Mouse (Mus musculus) C2C12 (cell line): ENCODE measurements around the gene Fbxl12. TPM values are rescaled to one million over a fixed set of nuclear protein-coding genes. Genes with fewer than 3 reads are reported as not detected.
A peak's percentile ranks its signal among the peaks of the same experiment; 100 is the strongest.

ENCODE experiments used
- H3K27me3 ChIP-seq: one replicate; pipeline ENCODE4 v1.6.1; 2011; ENCODE audit not compliant: control insufficient read depth, insufficient read depth, insufficient read length
- H3K36me3 ChIP-seq: one replicate; pipeline ENCODE4 v1.6.1; 2011; ENCODE audit not compliant: control insufficient read depth, insufficient read depth
- H3K4me3 ChIP-seq: one replicate; pipeline ENCODE4 v1.5.1; 2011; ENCODE audit warnings: mild to moderate bottlenecking, control low read depth; ENCODE audit not compliant: poor library complexity, insufficient read depth, severe bottlenecking
- H3K79me2 ChIP-seq: one replicate; pipeline ENCODE4 v1.6.1; 2011; ENCODE audit not compliant: control insufficient read depth, insufficient read depth
- H3K79me3 ChIP-seq: one replicate; pipeline ENCODE4 v1.6.1; 2011; ENCODE audit warnings: low read depth, control low read depth
- H3ac ChIP-seq: one replicate; pipeline ENCODE3; 2011; ENCODE audit warnings: low read depth; ENCODE audit not compliant: control insufficient read depth, insufficient read length
- CEBPB ChIP-seq: IDR thresholded peaks from one replicate; pipeline ENCODE4 v1.6.1; 2011; ENCODE audit warnings: low read depth, mild to moderate bottlenecking, control low read depth, moderate library complexity
- CTCF ChIP-seq: IDR thresholded peaks from one replicate; pipeline ENCODE4 v1.5.1; 2011; ENCODE audit not compliant: control insufficient read depth, insufficient read depth, insufficient read length
- FOSL1 ChIP-seq: IDR thresholded peaks from one replicate; pipeline ENCODE4 v1.8.0; 2011; ENCODE audit warnings: mild to moderate bottlenecking, low read length; ENCODE audit not compliant: poor library complexity, insufficient read depth, severe bottlenecking
- MAX ChIP-seq: IDR thresholded peaks from one replicate; pipeline ENCODE4 v1.6.1; 2011; ENCODE audit warnings: mild to moderate bottlenecking, control low read depth
- MYOD1 ChIP-seq: IDR thresholded peaks from one replicate; pipeline ENCODE4 v1.6.1; 2011; ENCODE audit warnings: low read depth; ENCODE audit not compliant: control insufficient read depth, insufficient read length
- MYOG ChIP-seq: IDR thresholded peaks from one replicate; pipeline ENCODE4 v1.6.1; 2011; ENCODE audit not compliant: control insufficient read depth, insufficient read length; ENCODE audit errors: extremely low read depth
- USF1 ChIP-seq: IDR thresholded peaks from one replicate; pipeline ENCODE4 v1.6.1; 2011; ENCODE audit warnings: low read depth, mild to moderate bottlenecking, control low read depth, moderate library complexity
- polyA plus RNA-seq: library from polyadenylated mRNA; unstranded; fragments of >200 nt; fragmentation: generic; extraction: Trizol; gene quantifications from one replicate; pipeline ENCODE4 v1.2.1, GENCODE M21; 2012; ENCODE audit warnings: missing spikeins

Fbxl12 gene
- polyA plus RNA-seq, 1 experiment = 7.9 TPM

GRCm38 (mm10) chr9:20651602-20652259 is 7.2 kb upstream of the Fbxl12 start, which contains the start of gene Pin1:
Pin1 (plus strand) TSS chr9:20652095.
- peaks cover 37% of the 10 kb centered on the region for H3K79me3 ChIP-seq
- peaks cover 50% of the 10 kb centered on the region for H3K79me2 ChIP-seq
- no peaks in the 10 kb centered on the region for H3K27me3 ChIP-seq
- peak within 1 kb of the TSS; percentile 88 for H3ac ChIP-seq
- TF ChIP-seq CEBPB (no peak), MYOD1 (no peak), USF1 (no peak), FOSL1 (no peak), MYOG (no peak), MAX (no peak), CTCF (no peak)
- H3K36me3 ChIP-seq = peaks cover 39% of the 10 kb centered on the region
- peak within 1 kb of the TSS; percentile 75 for H3K4me3 ChIP-seq

DNA sequence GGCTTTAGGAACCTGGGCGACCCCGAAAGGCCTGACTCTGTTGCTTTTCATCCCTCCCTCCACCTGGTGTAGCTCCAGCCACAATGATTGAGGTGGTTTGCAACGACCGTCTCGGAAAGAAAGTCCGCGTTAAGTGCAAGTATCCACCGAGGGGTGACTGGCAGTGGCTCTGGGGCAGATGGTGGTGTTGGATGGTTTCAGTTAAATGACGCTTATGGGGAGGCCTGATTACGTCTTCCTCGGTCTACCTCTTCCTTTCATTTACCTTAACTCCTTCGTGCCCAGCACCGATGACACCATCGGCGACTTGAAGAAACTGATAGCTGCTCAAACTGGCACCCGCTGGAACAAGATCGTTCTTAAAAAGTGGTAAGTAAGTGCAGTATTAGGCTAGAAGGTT is 554 bp upstream of the Fbxl12 start:
- Histone ChIP-seq H3ac (peak overlapping the region; percentile 75), H3K36me3 (peaks cover 10% of the 10 kb centered on the region), H3K4me3 (peak overlapping the region; percentile 95), H3K79me2 (peaks cover 63% of the 10 kb centered on the region), H3K79me3 (peaks cover 37% of the 10 kb centered on the region), H3K27me3 (no peaks in the 10 kb centered on the region)
- TF ChIP-seq USF1 (no peak), MYOG (no peak), CTCF (no peak), MAX (no peak), CEBPB (no peak), MYOD1 (no peak), FOSL1 (no peak)

DNA sequence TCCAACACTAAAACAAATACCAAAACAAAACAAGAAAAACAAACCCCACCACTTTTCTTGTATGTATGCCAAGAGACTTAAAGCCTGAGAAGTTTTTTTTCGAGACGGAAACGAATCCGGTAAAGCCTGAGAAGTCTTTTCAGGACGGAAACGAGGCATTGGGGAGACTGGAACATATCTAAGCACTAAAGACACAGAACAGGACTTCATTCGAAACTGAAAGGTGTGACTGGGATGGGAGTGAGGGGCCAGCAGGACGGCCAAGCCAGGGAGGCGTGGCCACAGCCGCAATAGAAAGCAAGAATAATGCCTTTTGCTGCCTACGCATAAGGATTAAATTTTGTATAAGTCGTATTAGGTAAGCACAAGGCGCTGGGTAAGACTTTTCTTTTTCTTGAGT is 786 bp downstream of the Fbxl12 start:
- Histone ChIP-seq H3K36me3 (peaks cover 10% of the 10 kb centered on the region), H3K27me3 (no peaks in the 10 kb centered on the region), H3K79me3 (peaks cover 46% of the 10 kb centered on the region), H3K4me3 (peak overlapping the region; percentile 95), H3ac (peak overlapping the region; percentile 52), H3K79me2 (peaks cover 75% of the 10 kb centered on the region)
- TF ChIP-seq MYOD1 = no peak
- no peak for TF ChIP-seq CTCF

DNA sequence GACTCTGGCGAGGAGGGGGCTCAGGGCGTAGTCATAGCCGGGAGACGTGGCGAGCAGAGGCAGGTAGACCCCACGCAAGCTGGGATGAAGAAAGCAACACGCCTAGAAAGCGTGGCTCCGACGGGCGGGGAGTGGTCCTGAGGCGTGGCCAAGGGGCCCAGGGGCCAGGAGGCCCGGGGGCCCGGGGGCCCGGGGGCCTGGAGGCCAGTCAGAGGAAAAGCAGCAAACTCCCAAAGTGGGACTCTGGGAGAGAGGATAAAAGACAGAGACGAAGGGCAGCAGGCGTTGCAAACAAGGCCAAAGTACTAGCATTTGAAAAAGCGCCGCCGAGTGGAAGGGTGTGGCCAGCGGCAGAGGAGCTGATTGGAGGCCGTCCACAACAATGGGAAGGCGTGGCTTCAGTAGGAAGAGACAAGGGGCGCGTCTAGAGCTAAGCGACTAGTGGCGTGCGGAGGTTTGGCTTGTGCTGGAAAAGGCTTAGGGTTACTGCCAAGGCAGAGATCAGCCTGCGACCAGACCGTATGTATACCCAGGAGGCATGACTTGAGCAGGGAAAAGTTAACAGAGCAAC is 1.6 kb downstream of the Fbxl12 start:
- TF ChIP-seq CEBPB (no peak), MYOG (no peak), USF1 (no peak), FOSL1 (no peak), MYOD1 (no peak), MAX (no peak), CTCF (no peak)
- Histone ChIP-seq H3K4me3 (peak overlapping the region; percentile 95), H3K27me3 (no peaks in the 10 kb centered on the region), H3ac (peak overlapping the region; percentile 68), H3K36me3 (peaks cover 10% of the 10 kb centered on the region), H3K79me2 (peaks cover 79% of the 10 kb centered on the region), H3K79me3 (peaks cover 49% of the 10 kb centered on the region)

DNA sequence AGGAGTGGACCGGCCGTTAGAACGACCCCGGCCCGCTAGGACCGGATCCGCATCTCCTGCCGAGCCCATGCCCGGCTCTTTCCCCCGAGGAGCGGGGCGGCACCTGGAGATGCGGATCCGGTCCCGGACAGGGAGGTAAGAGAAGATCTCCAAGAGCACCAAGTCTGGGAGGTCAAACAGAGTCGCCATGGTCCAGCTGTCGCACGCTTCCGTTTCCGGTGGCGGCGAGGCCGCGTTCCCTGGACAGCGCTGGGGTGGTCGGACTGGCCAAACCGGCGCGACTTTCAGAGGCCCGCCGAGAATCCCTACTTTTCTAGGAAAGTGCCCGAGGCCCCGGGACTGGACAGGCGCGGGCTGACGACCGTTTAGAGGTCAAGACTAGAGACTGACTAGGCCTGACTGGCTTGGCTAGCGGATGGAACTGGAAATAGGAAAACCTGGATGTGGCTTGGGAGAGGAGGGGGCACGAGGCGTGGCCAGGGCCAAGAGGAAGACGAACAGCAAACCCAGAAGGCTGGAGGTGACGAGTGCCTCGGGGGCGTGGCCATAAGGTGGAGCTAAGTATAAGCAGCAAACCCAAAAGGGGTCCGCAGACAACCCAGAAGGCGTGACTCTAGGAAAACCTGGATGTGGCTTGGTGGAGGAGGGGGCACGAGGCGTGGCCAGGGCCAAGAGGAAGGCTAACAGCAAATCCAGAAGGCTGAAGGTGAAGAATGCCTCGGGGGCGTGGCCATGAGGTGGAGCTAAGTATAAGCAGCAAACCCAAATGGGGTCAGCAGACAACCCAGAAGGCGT is 2.3 kb downstream of the Fbxl12 start, which contains the start of gene Ubl5:
Gene Ubl5, plus strand, starts transcription at position 778 of the 795 bp plus-strand sequence.
- TF ChIP-seq MYOD1 = no peak
- TF ChIP-seq CTCF = no peak
- TF ChIP-seq MYOG = no peak
- no peak for TF ChIP-seq USF1
- TF ChIP-seq CEBPB = no peak
- TF ChIP-seq FOSL1 = no peak
- no peak for TF ChIP-seq MAX
- H3K4me3 ChIP-seq = peak within 1 kb of the TSS; percentile 95
- peak within 1 kb of the TSS; percentile 78 for H3ac ChIP-seq
- H3K79me3 ChIP-seq = peaks cover 50% of the 10 kb centered on the region
- H3K36me3 ChIP-seq = peaks cover 10% of the 10 kb centered on the region
- H3K27me3 ChIP-seq = no peaks in the 10 kb centered on the region
- H3K79me2 ChIP-seq = peaks cover 86% of the 10 kb centered on the region
